In genomic region chr1:187787055-187788016, GRCm38 (mm10) we compare ENCODE assay signal across 19 mouse cellular contexts.
DNase-seq lines count a peak whose midpoint lies in the region; ATAC-seq and TF ChIP-seq lines count a peak whose summit lies in the region.
"Had no signal": no experiment of that assay in that cellular context is flagged by ENCODE, and none has a peak within 500 bp of the region (broad histone marks: within the 10 kb centered on the region; RNA-seq: fewer than 3 reads in every experiment).

No protein-coding gene starts in this region.

- H3K4me3 ChIP-seq in hindbrain, embryonic 11.5 days (ENCODE audit: low read depth, low read length): no peak overlapping the region
- H3K4me3 ChIP-seq in hindbrain, embryonic 16.5 days (ENCODE audit: low read length): no peak overlapping the region
- no peak overlapping the region for H3K4me3 ChIP-seq in hindbrain, embryonic 14.5 days (replicated peaks; ENCODE audit: low read length)
- no peak overlapping the region for H3K4me3 ChIP-seq in midbrain, embryonic 15.5 days
- H3K4me3 ChIP-seq in thymus, adult 2 months (ENCODE audit: control insufficient read depth, insufficient read depth, low read length): no peak overlapping the region
- H3K4me3 ChIP-seq: embryonic facial prominence, embryonic 12.5 days; forebrain, embryonic 15.5 days; heart, adult 2 months; left cerebral cortex, adult 2 months; liver, embryonic 13.5 days had no signal

- no peaks in the 10 kb centered on the region for H3K9me3 ChIP-seq in hindbrain, embryonic 11.5 days (ENCODE audit: control insufficient read depth, low read length)
- no peaks in the 10 kb centered on the region for H3K9me3 ChIP-seq in hindbrain, embryonic 16.5 days (ENCODE audit: control insufficient read depth, low read length)
- H3K9me3 ChIP-seq in hindbrain, embryonic 14.5 days (ENCODE audit: control insufficient read depth, low read length): no peaks in the 10 kb centered on the region
- no peaks in the 10 kb centered on the region for H3K9me3 ChIP-seq in midbrain, embryonic 15.5 days
- H3K9me3 ChIP-seq: embryonic facial prominence, embryonic 12.5 days; forebrain, embryonic 15.5 days; liver, embryonic 13.5 days had no signal

- H3K4me1 ChIP-seq in hindbrain, embryonic 11.5 days (replicated peaks; ENCODE audit: control insufficient read depth, insufficient read depth, low read length): no peaks in the 10 kb centered on the region
- H3K4me1 ChIP-seq in hindbrain, embryonic 16.5 days (ENCODE audit: control insufficient read depth, insufficient read depth, low read depth, low read length): peaks cover 2% of the 10 kb centered on the region; the same call in 1 of the 2 replicates
- peaks cover 7% of the 10 kb centered on the region; the same call in 1 of the 2 replicates for H3K4me1 ChIP-seq in hindbrain, embryonic 14.5 days (replicated peaks; ENCODE audit: control insufficient read depth, insufficient read depth, low read length)
- H3K4me1 ChIP-seq in midbrain, embryonic 15.5 days: peaks cover 7% of the 10 kb centered on the region
- no peaks in the 10 kb centered on the region for H3K4me1 ChIP-seq in thymus, adult 2 months (replicated peaks; ENCODE audit: control insufficient read depth, insufficient read depth, low read length)
- H3K4me1 ChIP-seq: embryonic facial prominence, embryonic 12.5 days; liver, embryonic 13.5 days had no signal

- no peaks in the 10 kb centered on the region for H3K36me3 ChIP-seq in hindbrain, embryonic 11.5 days (ENCODE audit: control insufficient read depth, insufficient read depth, low read length)
- no peaks in the 10 kb centered on the region for H3K36me3 ChIP-seq in hindbrain, embryonic 16.5 days (ENCODE audit: control insufficient read depth, insufficient read depth, low read length)
- no peaks in the 10 kb centered on the region for H3K36me3 ChIP-seq in hindbrain, embryonic 14.5 days (replicated peaks; ENCODE audit: control insufficient read depth, insufficient read depth)
- H3K36me3 ChIP-seq in midbrain, embryonic 15.5 days (replicated peaks): no peaks in the 10 kb centered on the region
- H3K36me3 ChIP-seq in thymus, adult 2 months (ENCODE audit: control insufficient read depth, insufficient read depth, low read length): no peaks in the 10 kb centered on the region
- H3K36me3 ChIP-seq: embryonic facial prominence, embryonic 12.5 days; forebrain, embryonic 15.5 days; liver, embryonic 13.5 days had no signal

- no peak overlapping the region for H3K4me2 ChIP-seq in hindbrain, embryonic 11.5 days (replicated peaks; ENCODE audit: low read depth, low read length)
- no peak overlapping the region for H3K4me2 ChIP-seq in hindbrain, embryonic 16.5 days (ENCODE audit: low read length)
- no peak overlapping the region for H3K4me2 ChIP-seq in hindbrain, embryonic 14.5 days (replicated peaks)
- no peak overlapping the region for H3K4me2 ChIP-seq in midbrain, embryonic 15.5 days
- H3K4me2 ChIP-seq: embryonic facial prominence, embryonic 12.5 days; forebrain, embryonic 15.5 days; liver, embryonic 13.5 days had no signal

- peak; percentile 18 for DNase-seq in hindbrain, embryonic 11.5 days (ENCODE audit: low spot score)
- DNase-seq in ZHBTc4 (ENCODE audit: low read depth, low spot score): peak; percentile 20
- peak; percentile 51 for DNase-seq in hindbrain, embryonic 14.5 days (ENCODE audit: low spot score)
- DNase-seq in thymus, adult 2 months: no peak
- DNase-seq in frontal cortex, postnatal 14 days (ENCODE audit: low spot score in 2 of 2): no peak
- no peak for DNase-seq in gastrocnemius, postnatal 4 days (ENCODE audit: low spot score in 2 of 2)
- DNase-seq: cerebellum, postnatal 14 days; heart, adult 2 months; kidney, adult 8-10 months; kidney, postnatal 25 days; liver, embryonic 13.5 days; right cerebral cortex, postnatal 4 days; thymus, postnatal 4 days had no signal

- H3K27ac ChIP-seq in hindbrain, embryonic 11.5 days (ENCODE audit: low read depth, low read length): 0 out of 2 replicates have a peak overlapping the region, but pooled peaks have one; percentile 14
- H3K27ac ChIP-seq in hindbrain, embryonic 16.5 days (ENCODE audit: low read depth, low read length): no peak overlapping the region
- peak overlapping the region; percentile 47 for H3K27ac ChIP-seq in hindbrain, embryonic 14.5 days
- H3K27ac ChIP-seq in midbrain, embryonic 15.5 days: 0 out of 2 replicates have a peak overlapping the region, but pooled peaks have one; percentile 29
- no peak overlapping the region for H3K27ac ChIP-seq in thymus, adult 2 months (ENCODE audit: control insufficient read depth, insufficient read depth, low read length)
- H3K27ac ChIP-seq: embryonic facial prominence, embryonic 12.5 days; forebrain, embryonic 15.5 days; heart, adult 2 months; left cerebral cortex, adult 2 months; liver, embryonic 13.5 days had no signal

- 21% methylated on average over 7 of the region's 7 CpGs for WGBS in hindbrain, embryonic 11.5 days
- WGBS in hindbrain, embryonic 16.5 days: 18% methylated on average over 7 of the region's 7 CpGs
- WGBS in hindbrain, embryonic 14.5 days: 9% methylated on average over 7 of the region's 7 CpGs
- WGBS in midbrain, embryonic 15.5 days: 7% methylated on average over 7 of the region's 7 CpGs
- 71% methylated on average over 7 of the region's 7 CpGs for WGBS in thymus, adult 2 months

- peak; percentile 70 for ATAC-seq in hindbrain, embryonic 11.5 days (ENCODE audit: low FRiP score)
- no peak for ATAC-seq in hindbrain, embryonic 16.5 days
- no peak for ATAC-seq in hindbrain, embryonic 14.5 days (ENCODE audit: low FRiP score)
- no peak for ATAC-seq in midbrain, embryonic 15.5 days (replicated peaks)
- ATAC-seq: activated CD4-positive, CD25-positive, alpha-beta regulatory T cell, adult 4 months; forebrain, embryonic 15.5 days had no signal

- no peak for TF ChIP-seq POLR2A in thymus, adult 2 months (IDR thresholded peaks at IDR 0.05; ENCODE audit: control insufficient read depth, extremely low read depth, insufficient read depth, low read length, poor library complexity)

- no peak for TF ChIP-seq CTCF in thymus, adult 2 months (IDR thresholded peaks at IDR 0.05; ENCODE audit: borderline replicate concordance, control insufficient read depth, extremely low read depth, insufficient read depth, low read length, poor library complexity)

- H3K9ac ChIP-seq in hindbrain, embryonic 11.5 days (ENCODE audit: low read depth, low read length): no peak overlapping the region
- no peak overlapping the region for H3K9ac ChIP-seq in hindbrain, embryonic 16.5 days (ENCODE audit: low read depth, low read length)
- H3K9ac ChIP-seq in hindbrain, embryonic 14.5 days: no peak overlapping the region
- H3K9ac ChIP-seq in midbrain, embryonic 15.5 days: no peak overlapping the region
- H3K9ac ChIP-seq: embryonic facial prominence, embryonic 12.5 days; forebrain, embryonic 15.5 days; liver, embryonic 13.5 days had no signal

- H3K27me3 ChIP-seq in hindbrain, embryonic 11.5 days (ENCODE audit: control insufficient read depth, insufficient read depth, low read length): no peaks in the 10 kb centered on the region
- H3K27me3 ChIP-seq in hindbrain, embryonic 16.5 days (replicated peaks; ENCODE audit: control insufficient read depth, insufficient read depth, low read length): peaks cover 2% of the 10 kb centered on the region; the same call in 1 of the 2 replicates
- no peaks in the 10 kb centered on the region for H3K27me3 ChIP-seq in hindbrain, embryonic 14.5 days (ENCODE audit: control insufficient read depth, insufficient read depth, low read length)
- H3K27me3 ChIP-seq in midbrain, embryonic 15.5 days (replicated peaks): no peaks in the 10 kb centered on the region
- H3K27me3 ChIP-seq in thymus, adult 2 months (ENCODE audit: control insufficient read depth, insufficient read depth, low read length): no peaks in the 10 kb centered on the region
- H3K27me3 ChIP-seq: embryonic facial prominence, embryonic 12.5 days; liver, embryonic 13.5 days had no signal

Comparison
In these comparisons a context has a peak if more than half of its experiments do, and no peak if none do; other contexts are left out.
1. H3K27ac ChIP-seq: peak in hindbrain, embryonic 11.5 days (single experiment), hindbrain, embryonic 14.5 days (single experiment) and midbrain, embryonic 15.5 days (single experiment); none in hindbrain, embryonic 16.5 days (single experiment) and thymus, adult 2 months (single experiment).
2. DNase-seq: peak in hindbrain, embryonic 11.5 days (single experiment), ZHBTc4 (single experiment) and hindbrain, embryonic 14.5 days (single experiment); none in thymus, adult 2 months (single experiment), frontal cortex, postnatal 14 days (0 of 2) and gastrocnemius, postnatal 4 days (0 of 2).